Mouse (Mus musculus): Measurements from ENCODE around the gene Dctd.

DNA sequence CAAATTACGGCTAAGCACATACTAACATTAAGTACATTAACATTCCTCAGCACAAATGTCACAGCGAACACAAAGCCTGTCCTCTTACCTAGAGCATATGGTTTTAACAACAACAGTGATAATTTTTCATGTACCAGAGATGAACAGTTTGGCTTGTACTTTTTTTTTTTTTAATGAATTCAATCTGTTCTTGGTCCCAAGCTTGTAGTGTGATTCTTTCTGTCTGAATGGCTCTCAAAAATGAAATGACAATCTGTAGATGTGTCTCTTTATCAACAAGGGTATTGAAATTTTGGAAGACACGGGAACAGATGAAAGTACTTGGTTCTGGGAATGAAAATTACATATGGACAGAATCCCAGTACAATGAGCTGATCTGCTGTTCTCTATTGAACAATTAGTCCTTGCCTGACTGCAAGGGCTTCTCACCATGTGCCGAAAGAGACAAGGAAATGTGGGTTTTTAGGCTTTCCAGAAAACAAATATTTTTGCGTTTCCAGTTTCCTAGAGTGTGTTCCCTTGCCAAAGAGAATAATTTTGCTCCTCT, 35.3 kb upstream of the Dctd start:
- TF ChIP-seq CTCF (IDR thresholded peaks at IDR 0.05; ENCODE audit: extremely low read depth, insufficient read depth, low read length) (no peak), POLR2A (IDR thresholded peaks at IDR 0.05; ENCODE audit: extremely low read depth, insufficient read depth, low read length) (no peak)

All from cortical plate, adult 2 months (tissue).